Mouse (Mus musculus): ENCODE data around the gene Tnfaip8l1. TPM values are rescaled to one million over a fixed set of nuclear protein-coding genes. Genes with fewer than 3 reads are reported as not detected.

Tnfaip8l1 gene
- polyA plus RNA-seq, 1 experiment from 2014 or later, result 11.0 TPM

DNA sequence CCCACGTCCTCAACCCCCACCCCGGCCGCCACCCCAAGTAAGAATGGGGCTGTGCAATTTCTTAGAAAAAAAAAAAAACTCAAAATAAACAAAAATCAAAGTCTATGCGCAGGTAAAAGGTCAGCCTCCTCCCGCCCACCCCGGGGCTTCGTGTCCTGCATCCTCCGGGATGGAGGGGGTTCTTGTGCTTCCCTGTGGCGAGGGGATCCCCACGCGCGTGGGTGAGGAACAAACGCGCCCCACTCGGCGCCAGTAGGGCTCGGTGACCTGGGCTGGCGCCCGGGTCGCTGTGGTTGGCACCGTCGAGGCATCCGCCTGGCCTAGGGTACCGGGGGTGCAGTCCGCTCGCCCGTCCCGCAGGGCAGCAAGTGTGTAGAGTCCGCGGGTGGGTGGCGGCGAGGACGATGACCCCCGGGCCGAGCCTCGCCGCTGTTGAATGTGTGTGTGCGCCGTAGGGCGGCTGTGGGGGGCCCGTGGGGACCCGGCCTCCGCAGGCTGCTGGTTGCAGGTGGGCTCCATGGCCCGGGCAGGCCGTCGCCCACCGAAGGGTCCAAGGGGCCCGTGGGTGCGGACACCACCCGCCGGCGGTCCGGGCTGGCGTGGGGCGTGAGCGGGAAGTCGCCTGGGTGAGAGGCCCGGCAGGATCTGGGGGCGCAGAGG lies 38.5 kb upstream of the Tnfaip8l1 start:
- Histone ChIP-seq H3K27ac (ENCODE audit: low read depth, low read length) (no peak overlapping the region), H3K27me3 (ENCODE audit: control insufficient read depth, insufficient read depth, low read length) (peaks cover 59% of the 10 kb centered on the region), H3K9me3 (ENCODE audit: control insufficient read depth, low read length) (peaks cover 10% of the 10 kb centered on the region), H3K4me1 (ENCODE audit: control insufficient read depth, insufficient read depth, low read length) (0 out of 2 replicates have a peak, but pooled peaks cover 2% of the 10 kb centered on the region), H3K4me2 (ENCODE audit: low read depth) (peak overlapping the region; percentile 54), H3K4me3 (ENCODE audit: low read depth, low read length) (peak overlapping the region; percentile 31), H3K9ac (ENCODE audit: low read length) (peak overlapping the region; percentile 39), H3K36me3 (ENCODE audit: control insufficient read depth, insufficient read depth, low read length) (no peaks in the 10 kb centered on the region; the same call in none of the 2 replicates)
- WGBS, result 46% methylated on average over 41 of the region's 59 CpGs
- ATAC-seq (ENCODE audit: insufficient read depth, low FRiP score, low TSS enrichment) (no peak), DNase-seq (ENCODE audit: low spot score) (no peak)

DNA sequence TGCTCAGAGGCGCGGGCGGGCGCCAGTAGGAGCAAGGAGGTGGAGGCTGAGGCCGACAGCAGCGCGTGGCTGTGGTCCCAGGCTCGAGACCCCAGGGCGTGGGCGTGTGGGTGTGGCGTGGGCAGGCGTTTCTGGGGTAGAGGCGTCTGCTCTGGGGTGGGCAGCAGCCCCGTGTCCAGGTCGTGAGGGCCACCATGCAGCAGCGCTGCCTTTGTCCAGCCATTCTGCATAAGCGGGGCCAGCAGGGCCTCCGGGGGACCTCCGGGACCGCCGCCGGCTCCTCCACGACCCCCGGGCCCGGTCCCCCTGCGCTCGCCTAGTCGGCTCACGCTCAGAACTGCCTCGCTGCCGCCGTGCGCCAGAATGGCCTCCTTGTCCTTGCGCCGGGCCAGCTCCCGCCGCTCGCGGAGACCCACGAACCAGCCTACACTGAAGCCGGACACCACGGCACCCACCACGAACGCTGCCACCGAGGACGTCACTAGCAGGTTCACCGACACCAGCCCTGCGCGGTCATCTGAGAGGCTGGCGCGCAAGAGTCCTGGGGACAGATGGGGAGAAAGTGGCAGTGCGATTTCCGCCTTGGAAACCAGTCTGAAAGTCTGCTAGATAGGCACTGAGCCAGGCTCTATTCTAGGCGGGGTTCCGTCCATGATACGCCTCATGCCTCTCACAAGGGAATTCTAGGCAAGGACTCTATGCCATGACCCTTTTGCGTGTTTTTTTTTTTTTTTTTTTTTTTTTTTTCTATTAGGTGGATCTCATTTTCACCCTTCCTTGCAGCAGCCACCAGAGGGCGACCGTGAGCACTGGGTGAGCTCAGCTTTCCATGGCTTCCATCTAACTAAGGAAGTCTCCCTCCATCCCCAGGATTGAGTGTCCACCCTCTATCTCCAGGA lies 37.7 kb upstream of the Tnfaip8l1 start:
- Histone ChIP-seq H3K4me1 (ENCODE audit: control insufficient read depth, insufficient read depth, low read length) (0 out of 2 replicates have a peak, but pooled peaks cover 2% of the 10 kb centered on the region), H3K9me3 (ENCODE audit: control insufficient read depth, low read length) (peaks cover 10% of the 10 kb centered on the region), H3K4me2 (ENCODE audit: low read depth) (peak overlapping the region; percentile 54), H3K36me3 (ENCODE audit: control insufficient read depth, insufficient read depth, low read length) (no peaks in the 10 kb centered on the region; the same call in none of the 2 replicates), H3K27me3 (ENCODE audit: control insufficient read depth, insufficient read depth, low read length) (peaks cover 53% of the 10 kb centered on the region), H3K4me3 (ENCODE audit: low read depth, low read length) (peak overlapping the region; percentile 31), H3K27ac (ENCODE audit: low read depth, low read length) (no peak overlapping the region), H3K9ac (ENCODE audit: low read length) (peak overlapping the region; percentile 39)
- WGBS, result 9% methylated on average over 32 of the region's 59 CpGs
- peak; percentile 20; the same call in 1 of the 2 replicates for ATAC-seq (ENCODE audit: insufficient read depth, low FRiP score, low TSS enrichment)
- DNase-seq (ENCODE audit: low spot score), result peak; percentile 68

DNA sequence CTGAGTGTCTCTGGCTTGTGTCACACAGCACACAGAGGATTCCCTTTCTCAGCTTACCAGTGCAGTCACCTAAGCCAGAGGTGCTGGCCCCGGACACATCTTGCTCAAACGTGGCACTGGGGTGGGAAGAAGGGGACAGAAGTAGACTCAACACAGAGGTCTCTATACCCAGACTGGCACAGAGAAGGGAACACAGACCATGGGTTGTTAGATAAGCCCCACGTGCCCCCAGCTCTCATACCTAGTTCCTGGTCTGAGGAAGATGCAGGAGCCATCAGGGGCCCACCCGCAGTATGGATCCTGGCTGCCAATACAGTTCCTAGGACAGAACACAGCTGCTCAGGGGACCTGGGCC lies 37.0 kb upstream of the Tnfaip8l1 start:
- 85% methylated on average over 4 of the region's 4 CpGs for WGBS
- H3K4me2 ChIP-seq (ENCODE audit: low read depth), result no peak overlapping the region
- no peak overlapping the region for H3K4me3 ChIP-seq (ENCODE audit: low read depth, low read length)
- DNase-seq (ENCODE audit: low spot score), result no peak
- H3K27ac ChIP-seq (ENCODE audit: low read depth, low read length), result no peak overlapping the region
- no peaks in the 10 kb centered on the region; the same call in none of the 2 replicates for H3K36me3 ChIP-seq (ENCODE audit: control insufficient read depth, insufficient read depth, low read length)
- H3K4me1 ChIP-seq (ENCODE audit: control insufficient read depth, insufficient read depth, low read length), result 0 out of 2 replicates have a peak, but pooled peaks cover 2% of the 10 kb centered on the region
- no peak overlapping the region for H3K9ac ChIP-seq (ENCODE audit: low read length)
- H3K27me3 ChIP-seq (ENCODE audit: control insufficient read depth, insufficient read depth, low read length), result peaks cover 46% of the 10 kb centered on the region
- no peak for ATAC-seq (ENCODE audit: insufficient read depth, low FRiP score, low TSS enrichment)
- H3K9me3 ChIP-seq (ENCODE audit: control insufficient read depth, low read length), result peaks cover 10% of the 10 kb centered on the region

DNA sequence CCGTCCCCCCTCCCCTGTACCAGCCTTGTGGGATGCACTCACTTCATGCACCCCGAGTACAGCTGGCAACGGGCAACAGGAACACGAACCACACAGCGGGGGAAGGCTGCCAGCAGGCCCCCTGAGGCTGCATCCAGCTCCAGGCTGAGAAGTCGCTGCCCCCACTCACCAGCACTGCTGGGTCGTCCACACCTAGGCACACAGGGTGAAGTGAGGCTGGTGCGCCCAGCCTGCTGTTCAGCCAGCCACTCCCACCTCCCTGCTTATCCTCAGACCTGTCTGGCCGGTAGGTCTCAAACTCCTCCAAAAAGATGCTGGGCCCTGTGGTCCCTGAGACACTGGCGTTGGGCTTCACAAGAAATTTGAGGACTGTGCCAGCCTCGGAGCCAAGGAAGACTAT lies 36.1 kb upstream of the Tnfaip8l1 start:
- Histone ChIP-seq H3K4me2 (ENCODE audit: low read depth) (no peak overlapping the region), H3K4me1 (ENCODE audit: control insufficient read depth, insufficient read depth, low read length) (no peaks in the 10 kb centered on the region), H3K9ac (ENCODE audit: low read length) (no peak overlapping the region), H3K27ac (ENCODE audit: low read depth, low read length) (no peak overlapping the region), H3K4me3 (ENCODE audit: low read depth, low read length) (no peak overlapping the region), H3K9me3 (ENCODE audit: control insufficient read depth, low read length) (peaks cover 10% of the 10 kb centered on the region), H3K27me3 (ENCODE audit: control insufficient read depth, insufficient read depth, low read length) (peaks cover 37% of the 10 kb centered on the region), H3K36me3 (ENCODE audit: control insufficient read depth, insufficient read depth, low read length) (no peaks in the 10 kb centered on the region; the same call in none of the 2 replicates)
- ATAC-seq (ENCODE audit: insufficient read depth, low FRiP score, low TSS enrichment) (no peak), DNase-seq (ENCODE audit: low spot score) (no peak)
- WGBS, result 74% methylated on average over 11 of the region's 11 CpGs

DNA sequence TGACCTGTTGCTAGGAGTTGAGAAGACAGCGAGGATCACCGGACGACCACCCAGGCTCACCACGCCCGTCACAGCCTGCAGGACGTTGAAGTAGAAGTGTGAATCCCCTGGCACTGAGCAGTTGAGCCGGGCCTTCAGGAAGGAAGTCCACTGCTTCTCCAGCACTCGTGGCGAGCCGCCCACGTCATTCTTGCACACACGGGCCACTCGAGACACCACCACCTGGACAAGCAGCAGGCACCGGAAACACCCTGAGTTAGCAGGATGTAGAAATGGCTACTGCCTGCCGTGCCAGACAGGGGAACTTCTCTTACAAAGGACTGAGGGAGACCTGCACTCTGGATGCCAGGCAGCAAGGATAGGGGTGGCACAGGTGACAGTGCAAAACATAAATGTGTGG lies 34.0 kb upstream of the Tnfaip8l1 start:
- no peaks in the 10 kb centered on the region; the same call in none of the 2 replicates for H3K36me3 ChIP-seq (ENCODE audit: control insufficient read depth, insufficient read depth, low read length)
- H3K9ac ChIP-seq (ENCODE audit: low read length), result no peak overlapping the region
- 91% methylated on average over 15 of the region's 15 CpGs for WGBS
- H3K27ac ChIP-seq (ENCODE audit: low read depth, low read length), result no peak overlapping the region
- H3K27me3 ChIP-seq (ENCODE audit: control insufficient read depth, insufficient read depth, low read length), result peaks cover 22% of the 10 kb centered on the region
- no peak for DNase-seq (ENCODE audit: low spot score)
- no peaks in the 10 kb centered on the region for H3K9me3 ChIP-seq (ENCODE audit: control insufficient read depth, low read length)
- no peaks in the 10 kb centered on the region for H3K4me1 ChIP-seq (ENCODE audit: control insufficient read depth, insufficient read depth, low read length)
- no peak overlapping the region for H3K4me3 ChIP-seq (ENCODE audit: low read depth, low read length)
- ATAC-seq (ENCODE audit: insufficient read depth, low FRiP score, low TSS enrichment), result no peak
- H3K4me2 ChIP-seq (ENCODE audit: low read depth), result no peak overlapping the region

DNA sequence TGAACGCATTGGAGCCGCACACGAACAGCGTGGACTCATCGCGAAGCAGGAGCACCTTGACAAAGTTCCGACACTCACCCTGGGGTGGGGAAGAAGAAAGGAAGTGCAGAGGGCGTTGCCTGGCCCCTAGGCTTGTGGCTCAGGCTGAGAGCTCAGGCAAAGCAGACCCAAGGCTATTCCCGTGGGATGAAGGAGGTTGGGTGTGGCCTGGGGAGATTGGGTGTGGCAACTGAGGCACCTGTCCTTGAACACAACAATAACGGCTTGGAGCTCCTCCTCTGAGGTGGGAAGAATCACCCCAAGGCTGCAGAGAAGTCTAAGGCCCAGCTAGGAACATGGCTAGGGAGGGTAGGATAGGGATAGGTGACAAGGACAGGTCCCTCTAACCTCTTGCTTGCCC lies 31.1 kb upstream of the Tnfaip8l1 start:
- Histone ChIP-seq H3K4me1 (ENCODE audit: control insufficient read depth, insufficient read depth, low read length) (peaks cover 8% of the 10 kb centered on the region; the same call in 1 of the 2 replicates), H3K4me3 (ENCODE audit: low read depth, low read length) (no peak overlapping the region), H3K9ac (ENCODE audit: low read length) (no peak overlapping the region), H3K9me3 (ENCODE audit: control insufficient read depth, low read length) (no peaks in the 10 kb centered on the region), H3K27ac (ENCODE audit: low read depth, low read length) (no peak overlapping the region), H3K36me3 (ENCODE audit: control insufficient read depth, insufficient read depth, low read length) (no peaks in the 10 kb centered on the region; the same call in none of the 2 replicates), H3K4me2 (ENCODE audit: low read depth) (no peak overlapping the region), H3K27me3 (ENCODE audit: control insufficient read depth, insufficient read depth, low read length) (no peaks in the 10 kb centered on the region; the same call in 1 of the 2 replicates)
- ATAC-seq (ENCODE audit: insufficient read depth, low FRiP score, low TSS enrichment), result no peak
- no peak for DNase-seq (ENCODE audit: low spot score)
- WGBS, result 94% methylated on average over 10 of the region's 10 CpGs

DNA sequence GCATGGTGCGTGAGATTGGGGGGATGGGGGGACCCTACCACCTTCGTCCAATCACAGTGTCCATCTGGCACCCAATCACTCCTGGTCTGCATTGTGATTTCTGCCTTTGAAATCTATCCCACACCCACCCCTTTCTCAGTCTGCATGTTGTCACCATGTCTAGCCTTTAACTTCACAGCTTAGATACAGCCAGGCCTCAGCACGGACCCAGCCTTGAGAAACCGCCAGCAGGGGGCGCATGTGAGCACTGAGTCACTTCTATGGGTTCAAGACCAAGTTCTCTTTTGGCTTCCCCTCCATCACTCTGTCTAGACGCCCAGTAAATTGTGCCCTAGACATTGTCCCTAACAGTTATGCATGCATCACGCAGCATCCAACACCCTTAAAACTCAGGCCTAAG lies 30.5 kb upstream of the Tnfaip8l1 start:
- Histone ChIP-seq H3K4me2 (ENCODE audit: low read depth) (no peak overlapping the region), H3K4me1 (ENCODE audit: control insufficient read depth, insufficient read depth, low read length) (peaks cover 8% of the 10 kb centered on the region; the same call in 1 of the 2 replicates), H3K36me3 (ENCODE audit: control insufficient read depth, insufficient read depth, low read length) (no peaks in the 10 kb centered on the region; the same call in none of the 2 replicates), H3K27ac (ENCODE audit: low read depth, low read length) (no peak overlapping the region), H3K27me3 (ENCODE audit: control insufficient read depth, insufficient read depth, low read length) (no peaks in the 10 kb centered on the region; the same call in 1 of the 2 replicates), H3K9me3 (ENCODE audit: control insufficient read depth, low read length) (no peaks in the 10 kb centered on the region), H3K9ac (ENCODE audit: low read length) (no peak overlapping the region), H3K4me3 (ENCODE audit: low read depth, low read length) (no peak overlapping the region)
- no peak for ATAC-seq (ENCODE audit: insufficient read depth, low FRiP score, low TSS enrichment)
- DNase-seq (ENCODE audit: low spot score), result peak; percentile 59
- 42% methylated on average over 7 of the region's 7 CpGs for WGBS

DNA sequence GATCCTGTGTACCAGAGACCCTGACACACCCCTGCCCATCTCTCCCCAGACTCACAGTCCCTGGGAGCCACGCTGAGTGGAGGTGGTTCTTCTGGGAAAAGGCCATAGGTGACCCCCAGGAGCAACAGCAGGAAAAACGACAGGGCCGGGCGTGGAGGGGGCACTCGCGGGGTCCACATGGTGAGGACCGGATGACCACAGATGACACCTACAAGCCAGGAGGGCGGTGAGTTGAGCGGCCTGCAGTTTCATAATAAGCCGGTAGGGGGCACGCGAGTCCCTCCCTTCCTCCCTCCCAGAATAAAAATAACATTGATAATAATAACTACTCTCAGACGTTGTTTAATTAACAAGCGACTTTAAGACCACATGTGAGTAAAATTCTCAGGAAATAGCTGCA lies 29.6 kb upstream of the Tnfaip8l1 start:
- 3% methylated on average over 14 of the region's 14 CpGs for WGBS
- no peak overlapping the region for H3K4me3 ChIP-seq (ENCODE audit: low read depth, low read length)
- ATAC-seq (ENCODE audit: insufficient read depth, low FRiP score, low TSS enrichment), result no peak

More for the DNA sequence above, 29.6 kb upstream of the Tnfaip8l1 start:
- Histone ChIP-seq H3K27ac (ENCODE audit: low read depth, low read length) (no peak overlapping the region), H3K9ac (ENCODE audit: low read length) (no peak overlapping the region), H3K9me3 (ENCODE audit: control insufficient read depth, low read length) (no peaks in the 10 kb centered on the region), H3K4me2 (ENCODE audit: low read depth) (no peak overlapping the region), H3K36me3 (ENCODE audit: control insufficient read depth, insufficient read depth, low read length) (no peaks in the 10 kb centered on the region), H3K27me3 (ENCODE audit: control insufficient read depth, insufficient read depth, low read length) (peaks cover 2% of the 10 kb centered on the region; the same call in 1 of the 2 replicates), H3K4me1 (ENCODE audit: control insufficient read depth, insufficient read depth, low read length) (peaks cover 8% of the 10 kb centered on the region; the same call in 1 of the 2 replicates)
- DNase-seq (ENCODE audit: low spot score), result peak; percentile 65

All from neural tube, embryonic 11.5 days (tissue).